ENCODE assay signal across 7 mouse cellular contexts in genomic region chr15:51730805-51731412, GRCm38 (mm10).
DNase-seq lines count a peak whose midpoint lies in the region; ATAC-seq lines count a peak whose summit lies in the region.

No protein-coding gene starts in this region.

- peak; percentile 7 for DNase-seq in urinary bladder, postnatal 14 days (ENCODE audit: low spot score)
- DNase-seq in urinary bladder, adult 18-20 months (ENCODE audit: low spot score in 2 of 2) = no peak
- DNase-seq in frontal cortex, adult 2 months (ENCODE audit: extremely low spot score in 1 of 2, low spot score in 1 of 2) = peak; percentile 3 to 24
- peak; percentile 52 for DNase-seq in layer of hippocampus, adult 9-11 months
- DNase-seq in retina, embryonic 14.5 days (ENCODE audit: low spot score) = no peak
- DNase-seq in spleen, postnatal 10 days (ENCODE audit: low spot score in 2 of 2) = no peak

- peak; percentile 74 for ATAC-seq in monocyte, adult 5-6 weeks (replicated peaks; ENCODE audit: insufficient number of reproducible peaks, low FRiP score, low TSS enrichment, poor library complexity, severe bottlenecking)

Comparison
In these comparisons a context has a peak if more than half of its experiments do, and no peak if none do; other contexts are left out.
1. DNase-seq: peak in urinary bladder, postnatal 14 days (single experiment), frontal cortex, adult 2 months (2 of 2) and layer of hippocampus, adult 9-11 months (single experiment); none in urinary bladder, adult 18-20 months (0 of 2), retina, embryonic 14.5 days (single experiment) and spleen, postnatal 10 days (0 of 2).